ENCODE assay signal across 9 mouse cellular contexts in genomic region chr12:59040851-59041250, GRCm38 (mm10). TPM values are rescaled to one million over a fixed set of nuclear protein-coding genes. Genes with fewer than 3 reads are reported as not detected.
DNase-seq lines count a peak whose midpoint lies in the region; ATAC-seq and TF ChIP-seq lines count a peak whose summit lies in the region.
"Had no signal": no experiment of that assay in that cellular context is flagged by ENCODE, and none has a peak within 500 bp of the region (broad histone marks: within the 10 kb centered on the region; RNA-seq: fewer than 3 reads in every experiment).

No protein-coding gene starts in this region.

- 30% methylated on average over 7 of the region's 7 CpGs for WGBS in kidney, embryonic 16.5 days
- WGBS in forebrain, embryonic 16.5 days = 35% methylated on average over 7 of the region's 7 CpGs

- H3K36me3 ChIP-seq in kidney, embryonic 16.5 days (ENCODE audit: insufficient read depth, low read length) = peaks cover 29% of the 10 kb centered on the region
- peaks cover 1 to 7% of the 10 kb centered on the region in 2 experiments; a peak in 3 of 4 replicates for H3K36me3 ChIP-seq in MEL (ENCODE audit: control insufficient read depth in 1 of 2, insufficient read depth in 2 of 2, low read length in 2 of 2)
- H3K36me3 ChIP-seq in forebrain, embryonic 16.5 days (ENCODE audit: control insufficient read depth, insufficient read depth) = peaks cover 8% of the 10 kb centered on the region; the same call in 1 of the 2 replicates

- H3K27ac ChIP-seq in kidney, embryonic 16.5 days (ENCODE audit: low read length) = peak overlapping the region; percentile 89; the same call in 1 of the 2 replicates
- no peak overlapping the region for H3K27ac ChIP-seq in MEL (ENCODE audit: control insufficient read depth, low read depth, low read length)
- no peak overlapping the region for H3K27ac ChIP-seq in forebrain, embryonic 16.5 days (ENCODE audit: low read length)
- H3K27ac ChIP-seq: macrophage had no signal

- no peak for DNase-seq in kidney, postnatal 36 days
- DNase-seq in MEL (ENCODE audit: low read depth, low spot score) = no peak
- DNase-seq in gastrocnemius, adult 18-20 months (ENCODE audit: low spot score) = no peak
- DNase-seq in cerebellum, postnatal 25 days = no peak
- no peak for DNase-seq in urinary bladder, postnatal 25 days (ENCODE audit: low spot score)

- no peaks in the 10 kb centered on the region for H3K27me3 ChIP-seq in kidney, embryonic 16.5 days (ENCODE audit: insufficient read depth, low read length)
- no peaks in the 10 kb centered on the region for H3K27me3 ChIP-seq in MEL (ENCODE audit: control insufficient read depth in 1 of 2, insufficient read depth in 2 of 2, low read length in 2 of 2)
- H3K27me3 ChIP-seq in forebrain, embryonic 16.5 days (replicated peaks; ENCODE audit: control insufficient read depth, insufficient read depth, low read length) = no peaks in the 10 kb centered on the region

- TF ChIP-seq RAD21 in MEL (IDR thresholded peaks at IDR 0.05; ENCODE audit: low read depth, low read length) = no peak

- ATAC-seq in kidney, embryonic 16.5 days (ENCODE audit: low FRiP score, low TSS enrichment) = peak; percentile 71
- 0 out of 2 replicates have a peak, but pooled peaks have one; percentile 31 for ATAC-seq in forebrain, embryonic 16.5 days
- ATAC-seq in megakaryocyte-erythroid progenitor cell, adult 5-6 weeks (replicated peaks; ENCODE audit: low FRiP score, low TSS enrichment, poor library complexity, severe bottlenecking) = peak; percentile 74

- H3K4me2 ChIP-seq in kidney, embryonic 16.5 days (replicated peaks; ENCODE audit: low read depth, low read length) = no peak overlapping the region
- no peak overlapping the region for H3K4me2 ChIP-seq in forebrain, embryonic 16.5 days (ENCODE audit: low read length)

- TF ChIP-seq POLR2A in MEL (IDR thresholded peaks at IDR 0.05; ENCODE audit: control insufficient read depth in 1 of 2, insufficient read depth in 1 of 2, low read depth in 1 of 2, low read length in 2 of 2, poor library complexity in 1 of 2) = peak; percentile 75 to 95

- H3K9me3 ChIP-seq in kidney, embryonic 16.5 days (ENCODE audit: low read length) = no peaks in the 10 kb centered on the region
- no peaks in the 10 kb centered on the region for H3K9me3 ChIP-seq in MEL (replicated peaks; ENCODE audit: insufficient read depth, low read length)
- H3K9me3 ChIP-seq in forebrain, embryonic 16.5 days (ENCODE audit: control insufficient read depth, low read length) = no peaks in the 10 kb centered on the region

- no peaks in the 10 kb centered on the region for H3K79me2 ChIP-seq in MEL (ENCODE audit: control insufficient read depth, insufficient read depth, low read length, poor library complexity)

- TF ChIP-seq CTCF in MEL (IDR thresholded peaks at IDR 0.05 in 2 of 3, conservative IDR thresholded peaks at IDR 0.05 in 1 of 3; ENCODE audit: control insufficient read depth in 1 of 3, insufficient read depth in 1 of 3, low read depth in 2 of 3, low read length in 3 of 3, poor library complexity in 1 of 3, severe bottlenecking in 1 of 3) = no peak

- H3K9ac ChIP-seq in kidney, embryonic 16.5 days (replicated peaks; ENCODE audit: low read length) = no peak overlapping the region
- no peak overlapping the region for H3K9ac ChIP-seq in MEL (ENCODE audit: control insufficient read depth, low read depth, low read length, poor library complexity, severe bottlenecking)
- H3K9ac ChIP-seq in forebrain, embryonic 16.5 days (replicated peaks; ENCODE audit: low read depth, low read length) = no peak overlapping the region

- H3K4me1 ChIP-seq in kidney, embryonic 16.5 days (ENCODE audit: insufficient read depth, low read length) = peaks cover 3% of the 10 kb centered on the region; the same call in 1 of the 2 replicates
- H3K4me1 ChIP-seq in MEL (ENCODE audit: control insufficient read depth in 1 of 2, insufficient read depth in 2 of 2, low read length in 2 of 2) = no peaks in the 10 kb centered on the region; a peak in 1 of 4 replicates
- peaks cover 3% of the 10 kb centered on the region; the same call in 1 of the 2 replicates for H3K4me1 ChIP-seq in forebrain, embryonic 16.5 days (replicated peaks; ENCODE audit: control insufficient read depth, insufficient read depth, low read length)

- H3K4me3 ChIP-seq in kidney, embryonic 16.5 days (ENCODE audit: low read length) = no peak overlapping the region
- no peak overlapping the region for H3K4me3 ChIP-seq in MEL (ENCODE audit: control insufficient read depth in 1 of 2, insufficient read depth in 1 of 2, low read depth in 2 of 2, low read length in 2 of 2)
- H3K4me3 ChIP-seq in forebrain, embryonic 16.5 days (replicated peaks; ENCODE audit: low read length) = no peak overlapping the region

- TF ChIP-seq EP300 in MEL (IDR thresholded peaks at IDR 0.05; ENCODE audit: low read depth in 1 of 2, low read length in 2 of 2) = no peak

TF ChIP-seq in MEL, 35 proteins besides CTCF, POLR2A, EP300 and RAD21:
- TF ChIP-seq TBP (IDR thresholded peaks at IDR 0.05; ENCODE audit: low read depth, low read length) (0 out of 2 replicates have a peak, but pooled peaks have one; percentile 22), UBTF (IDR thresholded peaks at IDR 0.05; ENCODE audit: borderline replicate concordance, insufficient read depth, low read depth, low read length) (no peak), POLR2AphosphoS5 (IDR thresholded peaks at IDR 0.05; ENCODE audit: borderline replicate concordance, low read depth, low read length) (peak; percentile 93; the same call in 1 of the 2 replicates), TAL1 (IDR thresholded peaks at IDR 0.05; ENCODE audit: low read length) (peak; percentile 11; the same call in 1 of the 2 replicates)

RNA-seq across cellular contexts. Expression of gene Trappc6b, which starts 20.4 kb away (rescaled TPM):
- 94.4 and 97.3 TPM in 2 replicates for polyA plus RNA-seq in kidney, embryonic 16.5 days (2015; fragmentation: Nextera tagmentation; extraction: Ambion mirVana)
- 45.9 and 48.1 TPM in 2 replicates for total RNA-seq in MEL (2012; rRNA removed)
- polyA plus RNA-seq in MEL (2012; ENCODE audit: insufficient read depth in 1 of 2, insufficient read length in 2 of 2, low read depth in 1 of 2, low replicate concordance in 2 of 2, missing spikeins in 1 of 2) = 10 to 100 TPM in 1 of 2 experiments, not detected in 1; 75.3 TPM
- polyA plus RNA-seq in forebrain, embryonic 16.5 days (2015; fragmentation: Nextera tagmentation; extraction: Ambion mirVana) = 153 and 164 TPM in 2 replicates
- 38.1 and 68.1 TPM in 2 replicates for total RNA-seq in megakaryocyte-erythroid progenitor cell, adult 5-6 weeks (2014; fragmentation: Nextera tagmentation)
- total RNA-seq in megakaryocyte-erythroid progenitor cell, adult 5-6 weeks (2017) = 39.4 and 68.8 TPM in 2 replicates
- total RNA-seq in gastrocnemius, adult 18-20 months (2021) = 10 to 100 TPM; 45.5 to 57.9 TPM

RNA-seq across cellular contexts. Expression of gene Pnn, which starts 25.8 kb away (rescaled TPM):
- polyA plus RNA-seq in kidney, embryonic 16.5 days (2015; fragmentation: Nextera tagmentation; extraction: Ambion mirVana) = 88.9 and 106 TPM in 2 replicates
- total RNA-seq in MEL (2012; rRNA removed) = 36.7 and 38.4 TPM in 2 replicates
- 100 to 1,000 TPM; 132 to 216 TPM for polyA plus RNA-seq in MEL (2012; ENCODE audit: insufficient read depth in 1 of 2, insufficient read length in 2 of 2, low read depth in 1 of 2, low replicate concordance in 2 of 2, missing spikeins in 1 of 2)
- polyA plus RNA-seq in forebrain, embryonic 16.5 days (2015; fragmentation: Nextera tagmentation; extraction: Ambion mirVana) = 93.7 and 94.9 TPM in 2 replicates
- total RNA-seq in megakaryocyte-erythroid progenitor cell, adult 5-6 weeks (2014; fragmentation: Nextera tagmentation) = 119 and 145 TPM in 2 replicates
- total RNA-seq in megakaryocyte-erythroid progenitor cell, adult 5-6 weeks (2017) = 135 and 162 TPM in 2 replicates
- total RNA-seq in gastrocnemius, adult 18-20 months (2021) = 10 to 100 TPM; 17.3 to 19.3 TPM

RNA-seq across cellular contexts. Expression of gene Gemin2, which starts 27.7 kb away (rescaled TPM):
- 30.3 and 30.7 TPM in 2 replicates for polyA plus RNA-seq in kidney, embryonic 16.5 days (2015; fragmentation: Nextera tagmentation; extraction: Ambion mirVana)
- total RNA-seq in MEL (2012; rRNA removed) = 17.7 and 18.4 TPM in 2 replicates
- polyA plus RNA-seq in MEL (2012; ENCODE audit: insufficient read depth in 1 of 2, insufficient read length in 2 of 2, low read depth in 1 of 2, low replicate concordance in 2 of 2, missing spikeins in 1 of 2) = 10 to 100 TPM in 1 of 2 experiments, not detected in 1; 19.5 TPM
- 14.7 and 15.2 TPM in 2 replicates for polyA plus RNA-seq in forebrain, embryonic 16.5 days (2015; fragmentation: Nextera tagmentation; extraction: Ambion mirVana)
- total RNA-seq in megakaryocyte-erythroid progenitor cell, adult 5-6 weeks (2014; fragmentation: Nextera tagmentation) = 26.8 and 41.3 TPM in 2 replicates
- total RNA-seq in megakaryocyte-erythroid progenitor cell, adult 5-6 weeks (2017) = 23.1 and 28.5 TPM in 2 replicates
- 1 to 10 TPM; 4.0 to 4.9 TPM for total RNA-seq in gastrocnemius, adult 18-20 months (2021)

RNA-seq across cellular contexts. Expression of gene Sec23a, which starts 29.0 kb away (rescaled TPM):
- polyA plus RNA-seq in kidney, embryonic 16.5 days (2015; fragmentation: Nextera tagmentation; extraction: Ambion mirVana) = 78.7 and 83.9 TPM in 2 replicates
- 16.1 and 16.4 TPM in 2 replicates for total RNA-seq in MEL (2012; rRNA removed)
- polyA plus RNA-seq in MEL (2012; ENCODE audit: insufficient read depth in 1 of 2, insufficient read length in 2 of 2, low read depth in 1 of 2, low replicate concordance in 2 of 2, missing spikeins in 1 of 2) = 10 to 100 TPM; 16.7 to 98.2 TPM
- polyA plus RNA-seq in forebrain, embryonic 16.5 days (2015; fragmentation: Nextera tagmentation; extraction: Ambion mirVana) = 105 and 121 TPM in 2 replicates
- total RNA-seq in megakaryocyte-erythroid progenitor cell, adult 5-6 weeks (2014; fragmentation: Nextera tagmentation) = 9.8 and 13.1 TPM in 2 replicates
- 25.9 and 28.0 TPM in 2 replicates for total RNA-seq in megakaryocyte-erythroid progenitor cell, adult 5-6 weeks (2017)
- total RNA-seq in gastrocnemius, adult 18-20 months (2021) = 10 to 100 TPM; 60.1 to 60.9 TPM

RNA-seq across cellular contexts. Expression of gene Mia2, which starts 54.7 kb away (rescaled TPM):
- 68.5 and 72.8 TPM in 2 replicates for polyA plus RNA-seq in kidney, embryonic 16.5 days (2015; fragmentation: Nextera tagmentation; extraction: Ambion mirVana)
- total RNA-seq in MEL (2012; rRNA removed) = 103 and 134 TPM in 2 replicates
- 100 to 1,000 TPM in 1 of 2 experiments, not detected in 1; 175 TPM for polyA plus RNA-seq in MEL (2012; ENCODE audit: insufficient read depth in 1 of 2, insufficient read length in 2 of 2, low read depth in 1 of 2, low replicate concordance in 2 of 2, missing spikeins in 1 of 2)
- 33.0 and 41.5 TPM in 2 replicates for polyA plus RNA-seq in forebrain, embryonic 16.5 days (2015; fragmentation: Nextera tagmentation; extraction: Ambion mirVana)
- 99.9 and 136 TPM in 2 replicates for total RNA-seq in megakaryocyte-erythroid progenitor cell, adult 5-6 weeks (2014; fragmentation: Nextera tagmentation)
- total RNA-seq in megakaryocyte-erythroid progenitor cell, adult 5-6 weeks (2017) = 158 and 174 TPM in 2 replicates
- total RNA-seq in gastrocnemius, adult 18-20 months (2021) = 100 to 1,000 TPM; 104 to 118 TPM
